In the genomic region with DNA sequence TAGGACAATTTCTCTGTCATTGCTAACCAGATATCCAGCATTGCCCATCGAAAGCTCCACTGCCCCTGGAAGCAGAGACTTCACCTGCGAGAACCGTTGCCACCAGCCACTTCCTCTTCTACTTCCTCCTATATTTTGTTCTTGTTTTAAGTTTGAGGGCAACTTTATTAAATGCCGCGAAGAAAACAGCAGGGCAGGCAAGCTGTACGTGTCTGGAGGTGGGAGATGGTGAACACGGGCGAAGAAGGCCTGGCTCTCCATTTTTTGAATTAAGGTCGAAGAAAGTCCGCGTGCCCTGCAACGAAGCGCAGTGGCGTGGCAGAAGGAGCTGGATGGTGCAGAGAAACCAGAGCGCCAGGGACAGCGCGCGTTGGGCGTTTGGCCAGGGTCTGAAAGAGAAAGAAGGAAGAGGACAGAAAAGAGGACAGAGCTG, we compare ENCODE assay signal across 11 mouse cellular contexts. TPM values are rescaled to one million over a fixed set of nuclear protein-coding genes. Genes with fewer than 3 reads are reported as not detected.
DNase-seq lines count a peak whose midpoint lies in the region; ATAC-seq and TF ChIP-seq lines count a peak whose summit lies in the region.
"Had no signal": no experiment of that assay in that cellular context is flagged by ENCODE, and none has a peak within 500 bp of the region (broad histone marks: within the 10 kb centered on the region; RNA-seq: fewer than 3 reads in every experiment).

No protein-coding gene starts in this region.

- no peaks in the 10 kb centered on the region for H3K9me3 ChIP-seq in liver, embryonic 15.5 days (replicated peaks)

- TF ChIP-seq CTCF in layer of hippocampus, adult 2 months (conservative IDR thresholded peaks at IDR 0.05), result no peak
- no peak for TF ChIP-seq CTCF in thymus, adult 2 months (IDR thresholded peaks at IDR 0.05; ENCODE audit: borderline replicate concordance, control insufficient read depth, extremely low read depth, insufficient read depth, low read length, poor library complexity)

- H3K4me2 ChIP-seq in liver, embryonic 15.5 days, result peak overlapping the region; percentile 52

- H3K36me3 ChIP-seq in liver, embryonic 15.5 days (replicated peaks), result no peaks in the 10 kb centered on the region
- no peaks in the 10 kb centered on the region for H3K36me3 ChIP-seq in thymus, adult 2 months (ENCODE audit: control insufficient read depth, insufficient read depth, low read length)

- DNase-seq in layer of hippocampus, adult 2 months (ENCODE audit: low spot score in 2 of 2), result no peak
- DNase-seq in layer of hippocampus, adult 9-10 months (ENCODE audit: low spot score), result no peak
- DNase-seq in T-cell, adult 2 months (ENCODE audit: low spot score), result peak; percentile 25
- peak; percentile 40 for DNase-seq in thymus, adult 2 months
- DNase-seq in ovary, postnatal 10 days (ENCODE audit: low spot score), result no peak
- DNase-seq in cerebellum, postnatal 25 days, result no peak
- DNase-seq in adrenal gland, postnatal 4 days (ENCODE audit: low spot score in 2 of 2), result no peak

- peaks cover 51% of the 10 kb centered on the region for H3K4me1 ChIP-seq in liver, embryonic 15.5 days (replicated peaks)
- peaks cover 31% of the 10 kb centered on the region for H3K4me1 ChIP-seq in thymus, adult 2 months (replicated peaks; ENCODE audit: control insufficient read depth, insufficient read depth, low read length)

- H3K9ac ChIP-seq in liver, embryonic 15.5 days, result peak overlapping the region; percentile 1; the same call in 1 of the 2 replicates

- H3K4me3 ChIP-seq in layer of hippocampus, adult 2 months, result no peak overlapping the region
- H3K4me3 ChIP-seq in liver, embryonic 15.5 days (replicated peaks), result peak overlapping the region; percentile 17
- peak overlapping the region; percentile 58 for H3K4me3 ChIP-seq in thymus, adult 2 months (ENCODE audit: control insufficient read depth, insufficient read depth, low read length)
- H3K4me3 ChIP-seq: heart, adult 2 months had no signal

- no peak for ATAC-seq in liver, embryonic 15.5 days (ENCODE audit: insufficient read depth)
- ATAC-seq: intestine, postnatal 0 days; midbrain, embryonic 16.5 days had no signal

- 41% methylated on average over 19 of the region's 19 CpGs for WGBS in liver, embryonic 15.5 days (ENCODE audit: insufficient replicate concordance)
- WGBS in thymus, adult 2 months, result 5% methylated on average over 19 of the region's 19 CpGs

- no peaks in the 10 kb centered on the region for H3K27me3 ChIP-seq in liver, embryonic 15.5 days
- no peaks in the 10 kb centered on the region for H3K27me3 ChIP-seq in thymus, adult 2 months (ENCODE audit: control insufficient read depth, insufficient read depth, low read length)

- H3K27ac ChIP-seq in layer of hippocampus, adult 2 months, result peak overlapping the region; percentile 16; the same call in 1 of the 2 replicates
- H3K27ac ChIP-seq in liver, embryonic 15.5 days (replicated peaks), result peak overlapping the region; percentile 56
- H3K27ac ChIP-seq in thymus, adult 2 months (ENCODE audit: control insufficient read depth, insufficient read depth, low read length), result peak overlapping the region; percentile 87
- H3K27ac ChIP-seq: heart, adult 2 months had no signal

- TF ChIP-seq POLR2A in thymus, adult 2 months (IDR thresholded peaks at IDR 0.05; ENCODE audit: control insufficient read depth, extremely low read depth, insufficient read depth, low read length, poor library complexity), result no peak

RNA-seq across cellular contexts. Expression of gene Eloa, which starts 6.6 kb away (rescaled TPM):
- 10 to 100 TPM; 27.3 to 28.5 TPM for total RNA-seq in layer of hippocampus, adult 2 months (2021)
- polyA plus RNA-seq in liver, embryonic 15.5 days (2015; fragmentation: Nextera tagmentation; extraction: Ambion mirVana), result 27.0 and 29.6 TPM in 2 replicates
- 18.6 and 20.4 TPM in 2 replicates for polyA plus RNA-seq in thymus, adult 2 months (2012; rRNA removed)
- 10 to 100 TPM; 50.6 to 50.7 TPM for total RNA-seq in adrenal gland, postnatal 4 days (2021)

RNA-seq across cellular contexts. Expression of gene Rpl11, which starts 25.1 kb away (rescaled TPM):
- total RNA-seq in layer of hippocampus, adult 2 months (2021), result 100 to 1,000 TPM; 291 to 317 TPM
- polyA plus RNA-seq in liver, embryonic 15.5 days (2015; fragmentation: Nextera tagmentation; extraction: Ambion mirVana), result 212 and 240 TPM in 2 replicates
- 418 and 466 TPM in 2 replicates for polyA plus RNA-seq in thymus, adult 2 months (2012; rRNA removed)
- 100 to 1,000 TPM; 700 to 707 TPM for total RNA-seq in adrenal gland, postnatal 4 days (2021)

RNA-seq across cellular contexts. Expression of gene Pithd1, which starts 41.1 kb away (rescaled TPM):
- total RNA-seq in layer of hippocampus, adult 2 months (2021), result 10 to 100 TPM; 80.6 to 86.0 TPM
- 73.9 and 81.7 TPM in 2 replicates for polyA plus RNA-seq in liver, embryonic 15.5 days (2015; fragmentation: Nextera tagmentation; extraction: Ambion mirVana)
- polyA plus RNA-seq in thymus, adult 2 months (2012; rRNA removed), result 140 and 171 TPM in 2 replicates
- 10 to 100 TPM; 35.2 to 39.2 TPM for total RNA-seq in adrenal gland, postnatal 4 days (2021)

RNA-seq across cellular contexts. Expression of gene Lypla2, which starts 55.7 kb away (rescaled TPM):
- 100 to 1,000 TPM in 1 of 2 experiments, 10 to 100 TPM in 1; 95.3 to 103 TPM for total RNA-seq in layer of hippocampus, adult 2 months (2021)
- polyA plus RNA-seq in liver, embryonic 15.5 days (2015; fragmentation: Nextera tagmentation; extraction: Ambion mirVana), result 40.4 and 49.5 TPM in 2 replicates
- polyA plus RNA-seq in thymus, adult 2 months (2012; rRNA removed), result 214 and 224 TPM in 2 replicates
- 10 to 100 TPM; 64.7 to 65.4 TPM for total RNA-seq in adrenal gland, postnatal 4 days (2021)

Comparison
In these comparisons a context has a peak if more than half of its experiments do, and no peak if none do; other contexts are left out.
1. DNase-seq: peak in T-cell, adult 2 months (single experiment) and thymus, adult 2 months (single experiment); none in layer of hippocampus, adult 2 months (0 of 2), layer of hippocampus, adult 9-10 months (single experiment), ovary, postnatal 10 days (single experiment), cerebellum, postnatal 25 days (0 of 2) and adrenal gland, postnatal 4 days (0 of 2).
2. H3K27ac ChIP-seq: peak in every context shown above with its lines; median percentile 87 in thymus, adult 2 months; 56 in liver, embryonic 15.5 days; 16 in layer of hippocampus, adult 2 months.